24 mouse cellular contexts compared by ENCODE assay signal in genomic region chr17:28052293-28052863, GRCm38 (mm10). TPM values are rescaled to one million over a fixed set of nuclear protein-coding genes. Genes with fewer than 3 reads are reported as not detected.
DNase-seq lines count a peak whose midpoint lies in the region; ATAC-seq and TF ChIP-seq lines count a peak whose summit lies in the region.
"Had no signal": no experiment of that assay in that cellular context is flagged by ENCODE, and none has a peak within 500 bp of the region (broad histone marks: within the 10 kb centered on the region; RNA-seq: fewer than 3 reads in every experiment).

No protein-coding gene starts in this region.

- peaks cover 30% of the 10 kb centered on the region; the same call in 1 of the 2 replicates for H3K36me3 ChIP-seq in kidney, embryonic 14.5 days (ENCODE audit: control insufficient read depth, insufficient read depth, low read length)
- H3K36me3 ChIP-seq in embryonic facial prominence, embryonic 15.5 days, result peaks cover 55% of the 10 kb centered on the region

- peak; percentile 58 to 70 for DNase-seq in cerebellum, adult 2 months
- no peak for DNase-seq in cerebellum, postnatal 4 days (ENCODE audit: low spot score in 2 of 2)
- DNase-seq in kidney, postnatal 36 days, result no peak
- DNase-seq in ZHBTc4 (ENCODE audit: low read depth, low spot score), result peak; percentile 44
- DNase-seq in heart, postnatal 25 days (ENCODE audit: low spot score), result no peak
- DNase-seq in heart, adult 9 months (ENCODE audit: low spot score in 2 of 2), result no peak
- DNase-seq: adrenal gland, postnatal 14 days; heart, adult 2 months; heart, postnatal 10 days; kidney, adult 8-10 months; left cerebral cortex, postnatal 4 days; lung, adult 2 months; thymus, adult 18-20 months had no signal

- no peaks in the 10 kb centered on the region for H3K9me3 ChIP-seq in kidney, embryonic 14.5 days (ENCODE audit: control insufficient read depth, low read length)
- H3K9me3 ChIP-seq in embryonic facial prominence, embryonic 15.5 days (replicated peaks), result no peaks in the 10 kb centered on the region
- H3K9me3 ChIP-seq: hindbrain, embryonic 15.5 days; midbrain, embryonic 13.5 days; neural tube, embryonic 15.5 days had no signal

- 44% methylated on average over 21 of the region's 21 CpGs for WGBS in cerebellum, adult 2 months
- 61% methylated on average over 21 of the region's 21 CpGs for WGBS in kidney, embryonic 14.5 days
- 75% methylated on average over 21 of the region's 21 CpGs for WGBS in embryonic facial prominence, embryonic 15.5 days

- ATAC-seq in kidney, embryonic 14.5 days (ENCODE audit: low FRiP score, low TSS enrichment), result no peak
- no peak for ATAC-seq in embryonic facial prominence, embryonic 15.5 days (ENCODE audit: insufficient number of reproducible peaks, low FRiP score, low TSS enrichment, low read depth)
- ATAC-seq: forebrain, embryonic 14.5 days; midbrain, embryonic 13.5 days had no signal

- intact Hi-C loops in heart, postnatal 25 days (cut with DNase I), result no loop called here

- peak overlapping the region; percentile 34; the same call in 1 of the 2 replicates for H3K9ac ChIP-seq in kidney, embryonic 14.5 days (ENCODE audit: low read depth, low read length)
- H3K9ac ChIP-seq in embryonic facial prominence, embryonic 15.5 days, result no peak overlapping the region
- H3K9ac ChIP-seq: hindbrain, embryonic 15.5 days; neural tube, embryonic 15.5 days had no signal

- TF ChIP-seq CTCF in cerebellum, adult 2 months (IDR thresholded peaks at IDR 0.05; ENCODE audit: borderline replicate concordance, insufficient read depth, low read depth, low read length), result no peak

- H3K4me3 ChIP-seq in cerebellum, adult 2 months (replicated peaks; ENCODE audit: insufficient read depth, low read depth, low read length), result no peak overlapping the region
- H3K4me3 ChIP-seq in kidney, embryonic 14.5 days (ENCODE audit: low read length), result no peak overlapping the region
- H3K4me3 ChIP-seq in embryonic facial prominence, embryonic 15.5 days (replicated peaks), result no peak overlapping the region
- H3K4me3 ChIP-seq: heart, adult 2 months; hindbrain, embryonic 15.5 days; layer of hippocampus, adult 2 months; midbrain, embryonic 13.5 days; myocyte; neural tube, embryonic 15.5 days had no signal

- H3K27ac ChIP-seq in cerebellum, adult 2 months (ENCODE audit: insufficient read depth, low read length), result no peak overlapping the region
- 0 out of 2 replicates have a peak overlapping the region, but pooled peaks have one; percentile 17 for H3K27ac ChIP-seq in kidney, embryonic 14.5 days (ENCODE audit: low read depth, low read length)
- H3K27ac ChIP-seq in embryonic facial prominence, embryonic 15.5 days (replicated peaks), result 0 out of 2 replicates have a peak overlapping the region, but pooled peaks have one; percentile 22
- H3K27ac ChIP-seq: heart, adult 2 months; hindbrain, embryonic 15.5 days; layer of hippocampus, adult 2 months; macrophage; midbrain, embryonic 13.5 days; neural tube, embryonic 15.5 days had no signal

- no peaks in the 10 kb centered on the region for H3K27me3 ChIP-seq in cerebellum, adult 2 months (ENCODE audit: control insufficient read depth, insufficient read depth, low read length)
- H3K27me3 ChIP-seq in kidney, embryonic 14.5 days (ENCODE audit: control insufficient read depth, insufficient read depth, low read length), result no peaks in the 10 kb centered on the region
- no peaks in the 10 kb centered on the region for H3K27me3 ChIP-seq in embryonic facial prominence, embryonic 15.5 days
- H3K27me3 ChIP-seq: CH12.LX; hindbrain, embryonic 15.5 days; midbrain, embryonic 13.5 days; neural tube, embryonic 15.5 days had no signal

- TF ChIP-seq POLR2A in cerebellum, adult 2 months (IDR thresholded peaks at IDR 0.05; ENCODE audit: borderline replicate concordance, insufficient read depth, low read length), result no peak

- H3K4me2 ChIP-seq in kidney, embryonic 14.5 days (replicated peaks; ENCODE audit: low read depth, low read length), result no peak overlapping the region
- no peak overlapping the region for H3K4me2 ChIP-seq in embryonic facial prominence, embryonic 15.5 days (replicated peaks)
- H3K4me2 ChIP-seq: hindbrain, embryonic 15.5 days; liver, embryonic 11.5 days; midbrain, embryonic 13.5 days; neural tube, embryonic 15.5 days had no signal

- peaks cover 14% of the 10 kb centered on the region for H3K4me1 ChIP-seq in cerebellum, adult 2 months (ENCODE audit: control insufficient read depth, insufficient read depth, low read length)
- H3K4me1 ChIP-seq in kidney, embryonic 14.5 days (ENCODE audit: control insufficient read depth, insufficient read depth, low read length), result no peaks in the 10 kb centered on the region
- no peaks in the 10 kb centered on the region; the same call in 1 of the 2 replicates for H3K4me1 ChIP-seq in embryonic facial prominence, embryonic 15.5 days

RNA-seq across cellular contexts. Expression of gene Tcp11, which starts 28.1 kb away (rescaled TPM):
- 0.43 and 0.70 TPM in 2 replicates for polyA plus RNA-seq in cerebellum, adult 2 months (2012; rRNA removed)
- polyA plus RNA-seq in kidney, embryonic 14.5 days (2014; fragmentation: Nextera tagmentation; extraction: Ambion mirVana), result 4.9 and 5.8 TPM in 2 replicates
- 4.7 and 9.0 TPM in 2 replicates for polyA plus RNA-seq in embryonic facial prominence, embryonic 15.5 days (2015; fragmentation: Nextera tagmentation; extraction: Ambion mirVana)
- total RNA-seq in heart, postnatal 25 days (2021), result not detected
- total RNA-seq: adrenal gland, postnatal 14 days; CH12.LX; heart, adult 2 months had no signal
- polyA plus RNA-seq: macrophage, myocyte had no signal

Comparison
In these comparisons a context has a peak if more than half of its experiments do, and no peak if none do; other contexts are left out.
1. DNase-seq: peak in cerebellum, adult 2 months (2 of 2) and ZHBTc4 (single experiment); none in cerebellum, postnatal 4 days (0 of 2), kidney, postnatal 36 days (0 of 2), heart, postnatal 25 days (single experiment) and heart, adult 9 months (0 of 2).